Mouse (Mus musculus): Measurements from ENCODE around the gene Nampt.
A peak's percentile ranks its signal among the peaks of the same experiment; 100 is the strongest.

The Nampt gene

GRCm38 (mm10) chr12:32819416-32819815 is at the start of gene Nampt:
Gene Nampt, plus strand, starts transcription at chr12:32819545.
- DNase-seq (ENCODE audit: low read depth) = peak; percentile 28

GRCm38 (mm10) chr12:32770766-32771165 is 48.6 kb upstream of the Nampt start:
- DNase-seq (ENCODE audit: low read depth) = no peak

GRCm38 (mm10) chr12:32774592-32774991 is 44.8 kb upstream of the Nampt start:
- no peak for DNase-seq (ENCODE audit: low read depth)

GRCm38 (mm10) chr12:32789092-32789491 is 30.3 kb upstream of the Nampt start:
- no peak for DNase-seq (ENCODE audit: low read depth)

GRCm38 (mm10) chr12:32795765-32796471 is 23.4 kb upstream of the Nampt start:
- no peak for DNase-seq (ENCODE audit: low read depth)

- no peak for DNase-seq (ENCODE audit: low read depth)
Measured at GRCm38 (mm10) chr12:32797438-32797837, 21.9 kb upstream of the Nampt start.

GRCm38 (mm10) chr12:32801078-32801477 is 18.3 kb upstream of the Nampt start:
- DNase-seq (ENCODE audit: low read depth) = no peak

GRCm38 (mm10) chr12:32805559-32805958 is 13.8 kb upstream of the Nampt start:
- DNase-seq (ENCODE audit: low read depth) = no peak

- peak; percentile 96 for DNase-seq (ENCODE audit: low read depth)
Measured at GRCm38 (mm10) chr12:32819823-32820605, 669 bp downstream of the Nampt start.

GRCm38 (mm10) chr12:32820688-32821503 is 1.6 kb downstream of the Nampt start:
- no peak for DNase-seq (ENCODE audit: low read depth)

- no peak for DNase-seq (ENCODE audit: low read depth)
Measured at GRCm38 (mm10) chr12:32821504-32822011, 2.2 kb downstream of the Nampt start.

GRCm38 (mm10) chr12:32822066-32822465 is 2.7 kb downstream of the Nampt start:
- no peak for DNase-seq (ENCODE audit: low read depth)

GRCm38 (mm10) chr12:32824586-32824985 is 5.2 kb downstream of the Nampt start:
- no peak for DNase-seq (ENCODE audit: low read depth)

- DNase-seq (ENCODE audit: low read depth) = no peak
Measured at GRCm38 (mm10) chr12:32826971-32827370, 7.6 kb downstream of the Nampt start.

- no peak for DNase-seq (ENCODE audit: low read depth)
Measured at GRCm38 (mm10) chr12:32828137-32828760, 8.9 kb downstream of the Nampt start.

GRCm38 (mm10) chr12:32829321-32830090 is 10.2 kb downstream of the Nampt start:
- no peak for DNase-seq (ENCODE audit: low read depth)

GRCm38 (mm10) chr12:32832076-32832475 is 12.7 kb downstream of the Nampt start:
- no peak for DNase-seq (ENCODE audit: low read depth)

- DNase-seq (ENCODE audit: low read depth) = no peak
Measured at GRCm38 (mm10) chr12:32834781-32835180, 15.4 kb downstream of the Nampt start.

- DNase-seq (ENCODE audit: low read depth) = no peak
Measured at GRCm38 (mm10) chr12:32835235-32835634, 15.9 kb downstream of the Nampt start.

- no peak for DNase-seq (ENCODE audit: low read depth)
Measured at GRCm38 (mm10) chr12:32838406-32838805, 19.1 kb downstream of the Nampt start.

GRCm38 (mm10) chr12:32838954-32839353 is 19.6 kb downstream of the Nampt start:
- DNase-seq (ENCODE audit: low read depth) = no peak

All from fibroblast of lung, adult 2 months (primary cell).